Mouse (Mus musculus): ENCODE results near the gene Larp4b. TPM values are rescaled to one million over a fixed set of nuclear protein-coding genes. Genes with fewer than 3 reads are reported as not detected.

Larp4b gene
- polyA plus RNA-seq, 1 experiment = 21.5 TPM

DNA sequence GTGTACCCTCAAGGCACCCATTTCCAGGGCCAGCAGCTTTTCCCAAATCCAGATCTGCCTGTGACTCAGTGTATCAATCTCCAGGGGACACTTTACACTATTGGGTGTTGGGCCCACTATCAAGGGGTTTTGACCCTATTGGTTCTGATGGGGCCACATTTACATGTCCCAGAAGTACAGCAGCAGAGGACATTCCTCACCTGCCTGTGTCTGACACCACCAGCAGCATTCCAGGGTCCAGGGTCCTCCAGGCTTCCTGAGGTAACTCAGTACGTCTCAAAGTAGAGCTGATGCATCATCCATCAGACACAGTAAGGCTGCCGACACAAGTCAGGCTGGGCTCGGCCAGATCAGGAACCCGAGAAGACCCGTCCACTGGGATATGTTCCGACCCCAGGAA is 91.0 kb downstream of the Larp4b start:
- 76% methylated on average over 6 of the region's 6 CpGs for WGBS
- TF ChIP-seq CTCF (conservative IDR thresholded peaks at IDR 0.05; ENCODE audit: insufficient read depth, insufficient read length, low read depth, low read length) (no peak), POLR2A (IDR thresholded peaks at IDR 0.05; ENCODE audit: low read depth, low read length) (no peak)
- H3K4me1 ChIP-seq (ENCODE audit: control insufficient read depth, insufficient read depth, low read length) = peaks cover 19% of the 10 kb centered on the region
- DNase-seq = no peak
- no peaks in the 10 kb centered on the region; the same call in 1 of the 2 replicates for H3K36me3 ChIP-seq (ENCODE audit: control insufficient read depth, insufficient read depth, low read length)
- H3K4me3 ChIP-seq (ENCODE audit: insufficient read depth, low read depth, low read length) = no peak overlapping the region
- H3K27me3 ChIP-seq (replicated peaks; ENCODE audit: control insufficient read depth, insufficient read depth, low read length) = no peaks in the 10 kb centered on the region
- H3K27ac ChIP-seq (ENCODE audit: insufficient read depth, low read depth, low read length) = no peak overlapping the region

DNA sequence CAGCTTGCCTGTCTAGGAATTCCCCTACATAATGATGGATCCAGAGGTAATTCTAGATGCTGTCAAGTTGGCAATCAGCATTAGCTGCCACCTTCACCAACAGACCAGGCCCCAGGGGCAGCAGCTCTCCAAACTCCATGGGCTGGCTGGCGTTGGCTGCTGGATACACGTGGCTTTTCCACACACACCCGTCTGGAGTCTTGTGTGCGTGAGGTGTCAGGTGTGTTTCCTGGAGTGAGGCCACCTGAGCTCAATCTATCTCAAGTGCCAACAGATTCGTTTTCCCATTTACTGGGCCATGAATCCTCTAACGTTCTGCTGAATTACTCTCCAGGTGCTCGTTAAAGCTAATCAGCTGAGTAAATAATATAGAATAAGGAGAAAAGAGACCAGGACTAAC is 93.5 kb downstream of the Larp4b start:
- Histone ChIP-seq H3K27ac (ENCODE audit: insufficient read depth, low read depth, low read length) (no peak overlapping the region), H3K4me3 (ENCODE audit: insufficient read depth, low read depth, low read length) (no peak overlapping the region), H3K27me3 (replicated peaks; ENCODE audit: control insufficient read depth, insufficient read depth, low read length) (no peaks in the 10 kb centered on the region), H3K36me3 (ENCODE audit: control insufficient read depth, insufficient read depth, low read length) (no peaks in the 10 kb centered on the region; the same call in 1 of the 2 replicates), H3K4me1 (ENCODE audit: control insufficient read depth, insufficient read depth, low read length) (no peaks in the 10 kb centered on the region)
- TF ChIP-seq CTCF (conservative IDR thresholded peaks at IDR 0.05; ENCODE audit: insufficient read depth, insufficient read length, low read depth, low read length) (no peak), POLR2A (IDR thresholded peaks at IDR 0.05; ENCODE audit: low read depth, low read length) (no peak)
- no peak for DNase-seq
- WGBS = 46% methylated on average over 7 of the region's 7 CpGs

DNA sequence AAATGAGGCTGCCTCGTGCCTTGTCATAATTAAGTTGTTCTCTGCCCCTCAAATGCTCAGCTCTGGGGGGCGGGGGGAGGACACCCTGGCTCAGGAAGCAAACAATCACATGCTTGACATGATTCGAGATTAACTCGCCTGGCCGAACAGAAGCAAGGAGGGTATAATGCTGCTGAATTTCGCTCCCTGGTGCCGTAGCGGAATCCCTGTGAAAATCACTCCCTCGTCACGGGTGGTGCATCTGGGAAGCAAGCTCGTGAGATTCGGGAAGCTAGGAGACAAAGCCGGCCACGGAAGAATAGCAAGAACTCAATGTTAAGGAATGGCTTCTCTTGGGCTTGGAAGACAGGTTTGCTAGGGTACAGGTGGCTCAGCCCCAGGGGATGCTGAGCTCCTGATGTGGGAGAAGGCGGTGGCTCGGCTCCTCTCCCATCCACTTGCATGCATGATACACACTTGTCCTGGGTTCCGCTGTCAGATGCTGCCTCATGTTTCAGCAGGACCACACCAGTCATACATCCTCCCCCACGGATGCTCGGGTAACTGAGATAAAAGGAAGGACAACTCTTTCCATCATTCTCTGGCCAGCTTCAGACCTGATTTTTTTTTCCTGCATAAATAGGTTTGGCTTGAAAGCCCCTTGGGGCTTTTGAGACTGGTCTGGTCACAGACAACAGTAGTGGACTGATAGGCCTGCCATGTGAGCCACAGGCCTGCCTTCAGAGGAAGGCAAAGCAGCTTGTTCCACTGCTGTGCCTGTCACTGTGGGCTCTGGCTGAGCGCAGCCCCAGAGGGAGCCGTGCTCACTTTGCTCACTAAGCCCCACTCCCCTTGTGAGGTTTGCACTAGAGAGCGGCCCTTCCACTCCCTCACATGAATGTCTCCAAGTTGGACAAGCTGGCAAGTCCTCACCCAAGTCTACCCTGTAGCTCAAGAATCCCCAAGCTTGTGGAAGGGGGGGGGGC is 94.2 kb downstream of the Larp4b start:
- H3K36me3 ChIP-seq (ENCODE audit: control insufficient read depth, insufficient read depth, low read length) = no peaks in the 10 kb centered on the region; the same call in 1 of the 2 replicates
- DNase-seq = no peak
- TF ChIP-seq POLR2A (IDR thresholded peaks at IDR 0.05; ENCODE audit: low read depth, low read length) (no peak), CTCF (conservative IDR thresholded peaks at IDR 0.05; ENCODE audit: insufficient read depth, insufficient read length, low read depth, low read length) (no peak)
- no peak overlapping the region for H3K4me3 ChIP-seq (ENCODE audit: insufficient read depth, low read depth, low read length)
- H3K27me3 ChIP-seq (replicated peaks; ENCODE audit: control insufficient read depth, insufficient read depth, low read length) = no peaks in the 10 kb centered on the region
- H3K4me1 ChIP-seq (ENCODE audit: control insufficient read depth, insufficient read depth, low read length) = no peaks in the 10 kb centered on the region
- no peak overlapping the region for H3K27ac ChIP-seq (ENCODE audit: insufficient read depth, low read depth, low read length)
- 48% methylated on average over 22 of the region's 22 CpGs for WGBS

DNA sequence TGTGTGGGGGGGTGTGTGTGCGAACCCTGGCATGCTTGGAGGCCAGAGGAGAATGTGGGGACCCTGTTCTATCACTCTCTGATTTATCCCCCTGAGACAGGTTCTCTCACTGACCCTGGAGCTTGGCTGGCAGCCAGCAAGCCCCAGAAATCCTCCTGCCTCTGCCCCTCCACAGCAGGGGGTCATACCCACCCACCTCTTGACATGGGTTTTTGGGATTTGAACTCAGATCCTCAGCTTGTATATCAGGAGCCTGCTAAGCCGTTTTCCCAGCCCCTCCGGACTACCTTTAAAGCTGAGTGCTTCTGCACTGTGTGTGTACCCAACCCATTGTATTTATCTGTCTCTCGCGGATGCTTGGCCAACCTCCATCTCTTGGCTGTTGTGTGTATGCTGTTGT is 95.8 kb downstream of the Larp4b start:
- no peak overlapping the region for H3K4me3 ChIP-seq (ENCODE audit: insufficient read depth, low read depth, low read length)
- no peaks in the 10 kb centered on the region for H3K27me3 ChIP-seq (replicated peaks; ENCODE audit: control insufficient read depth, insufficient read depth, low read length)
- H3K27ac ChIP-seq (ENCODE audit: insufficient read depth, low read depth, low read length) = no peak overlapping the region
- WGBS = 92% methylated on average over 5 of the region's 5 CpGs
- DNase-seq = no peak
- no peak for TF ChIP-seq CTCF (conservative IDR thresholded peaks at IDR 0.05; ENCODE audit: insufficient read depth, insufficient read length, low read depth, low read length)
- H3K4me1 ChIP-seq (ENCODE audit: control insufficient read depth, insufficient read depth, low read length) = no peaks in the 10 kb centered on the region
- no peaks in the 10 kb centered on the region; the same call in 1 of the 2 replicates for H3K36me3 ChIP-seq (ENCODE audit: control insufficient read depth, insufficient read depth, low read length)

DNA sequence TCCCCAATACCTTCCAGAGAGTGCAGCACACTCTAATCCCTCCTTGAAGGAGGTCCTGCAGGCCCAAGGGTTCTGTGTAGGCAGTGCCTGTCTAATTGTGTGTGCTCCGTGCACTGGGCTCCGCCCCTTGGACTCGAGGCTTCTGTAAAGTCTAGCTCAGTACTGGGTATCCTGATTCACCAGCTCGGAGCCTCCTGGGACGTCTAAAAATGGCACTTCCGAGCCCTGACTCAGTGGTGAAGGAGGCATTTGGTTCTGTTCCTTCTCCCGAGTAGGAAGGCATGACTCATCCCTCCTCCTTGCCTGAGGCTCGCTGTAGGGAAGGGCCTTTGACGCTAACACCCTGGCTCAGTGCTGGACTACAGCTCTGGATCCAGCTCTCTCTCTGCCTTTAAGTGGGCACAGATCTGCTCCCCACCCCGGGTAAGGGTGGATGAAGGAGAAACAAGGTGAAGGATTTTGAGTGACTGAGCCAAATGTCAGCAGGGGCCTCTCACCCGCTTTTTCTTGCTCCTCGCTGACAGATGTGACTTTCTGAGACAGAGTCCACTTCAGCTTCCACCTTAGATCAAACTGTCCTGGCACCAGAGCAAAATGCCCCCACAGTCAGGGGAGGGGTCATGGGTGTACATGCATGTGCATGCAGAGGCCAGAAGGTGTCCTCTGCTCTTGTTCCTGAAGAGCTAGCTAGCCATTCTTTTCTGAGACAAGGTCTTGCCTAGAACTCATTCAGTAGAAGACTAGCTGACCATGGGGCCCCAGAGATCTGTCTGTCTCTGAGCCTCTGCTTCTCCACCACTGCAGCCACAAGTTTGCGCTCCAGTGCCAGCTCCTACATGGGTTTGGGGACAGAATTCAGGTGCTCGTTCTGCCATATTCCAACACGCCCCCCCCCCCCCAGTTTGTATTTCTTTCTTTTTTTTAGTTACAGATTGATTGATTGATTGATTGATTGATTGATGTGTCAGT is 97.8 kb downstream of the Larp4b start:
- no peaks in the 10 kb centered on the region for H3K36me3 ChIP-seq (ENCODE audit: control insufficient read depth, insufficient read depth, low read length)
- peak; percentile 44 for DNase-seq
- 41% methylated on average over 15 of the region's 15 CpGs for WGBS
- no peaks in the 10 kb centered on the region for H3K27me3 ChIP-seq (replicated peaks; ENCODE audit: control insufficient read depth, insufficient read depth, low read length)
- H3K27ac ChIP-seq (ENCODE audit: insufficient read depth, low read depth, low read length) = no peak overlapping the region
- no peak for TF ChIP-seq POLR2A (IDR thresholded peaks at IDR 0.05; ENCODE audit: low read depth, low read length)
- no peak for TF ChIP-seq CTCF (conservative IDR thresholded peaks at IDR 0.05; ENCODE audit: insufficient read depth, insufficient read length, low read depth, low read length)
- no peak overlapping the region for H3K4me3 ChIP-seq (ENCODE audit: insufficient read depth, low read depth, low read length)
- H3K4me1 ChIP-seq (ENCODE audit: control insufficient read depth, insufficient read depth, low read length) = no peaks in the 10 kb centered on the region

DNA sequence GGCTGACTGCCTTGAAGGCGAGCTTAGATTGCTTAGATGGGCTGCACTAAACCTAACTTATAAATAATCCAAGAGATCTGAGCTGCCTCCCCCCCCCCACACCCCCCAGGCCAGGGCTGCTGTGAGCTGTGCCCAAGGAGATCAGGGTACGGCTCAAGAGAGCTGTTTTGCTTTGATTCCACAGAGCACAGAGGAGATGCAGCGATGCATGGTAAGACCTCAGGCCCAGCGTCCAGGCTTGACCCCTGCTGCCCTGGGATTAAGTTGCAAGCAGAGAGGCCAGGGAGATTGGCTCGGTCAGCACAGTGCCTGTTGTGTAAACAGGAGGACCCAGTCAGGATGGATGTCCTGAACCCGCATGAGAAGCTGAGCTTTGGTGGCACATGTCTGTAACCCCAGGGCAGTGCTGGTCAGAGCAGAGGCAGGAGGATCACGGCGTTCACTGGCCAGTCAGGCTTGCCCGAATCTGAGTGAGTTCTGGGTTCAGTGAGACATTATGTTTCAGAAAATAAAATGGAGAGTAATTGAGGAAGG is 99.2 kb downstream of the Larp4b start:
- peak; percentile 53 for DNase-seq
- H3K27me3 ChIP-seq (replicated peaks; ENCODE audit: control insufficient read depth, insufficient read depth, low read length) = no peaks in the 10 kb centered on the region
- no peak overlapping the region for H3K27ac ChIP-seq (ENCODE audit: insufficient read depth, low read depth, low read length)
- H3K4me1 ChIP-seq (ENCODE audit: control insufficient read depth, insufficient read depth, low read length) = no peaks in the 10 kb centered on the region
- no peak overlapping the region for H3K4me3 ChIP-seq (ENCODE audit: insufficient read depth, low read depth, low read length)
- TF ChIP-seq POLR2A (IDR thresholded peaks at IDR 0.05; ENCODE audit: low read depth, low read length) = no peak
- no peak for TF ChIP-seq CTCF (conservative IDR thresholded peaks at IDR 0.05; ENCODE audit: insufficient read depth, insufficient read length, low read depth, low read length)
- 48% methylated on average over 9 of the region's 9 CpGs for WGBS
- no peaks in the 10 kb centered on the region for H3K36me3 ChIP-seq (ENCODE audit: control insufficient read depth, insufficient read depth, low read length)

Measured in kidney, adult 2 months (tissue).